Mouse (Mus musculus) retina, adult 2 months (tissue): Measurements from ENCODE around the gene Pxmp2.

Experiments
- DNase-seq: peaks from one replicate; pipeline ENCODE4 v3.0.0-alpha.2; 2012; ENCODE audit warnings: low read depth, low spot score

Gene Pxmp2

DNA sequence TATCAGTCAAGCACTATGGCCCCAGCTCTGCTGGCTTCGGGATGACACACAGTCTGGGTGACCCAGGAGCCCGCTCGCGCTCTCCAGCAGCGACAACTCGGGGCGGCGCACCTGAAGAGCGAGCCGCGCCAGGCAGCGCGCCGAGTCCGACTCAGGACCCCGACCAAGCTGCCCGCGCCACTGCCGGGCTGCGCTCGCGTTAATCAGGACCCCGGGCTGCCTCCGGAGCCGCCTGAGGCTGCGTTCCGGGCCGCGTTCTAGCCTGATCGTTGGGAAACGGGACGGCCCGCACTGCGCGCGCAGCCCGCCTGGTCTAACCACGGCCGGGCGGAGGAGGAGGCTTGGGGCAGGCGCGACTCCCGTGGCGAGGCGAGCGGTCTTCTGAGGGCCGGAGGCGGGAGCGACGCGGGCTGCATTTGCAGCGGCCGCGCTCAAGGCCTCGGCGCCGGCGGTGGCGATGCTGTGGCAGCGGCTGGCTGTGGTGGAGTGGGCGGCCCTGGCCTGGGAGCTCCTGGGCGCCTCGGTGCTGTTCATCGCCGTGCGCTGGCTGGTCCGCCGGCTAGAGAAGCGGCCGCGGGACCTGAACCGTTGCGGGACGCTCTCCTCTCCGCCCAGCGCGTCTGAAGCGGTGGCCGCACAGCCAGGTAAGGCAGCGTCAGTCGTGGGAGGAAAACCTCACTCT, 55.1 kb downstream of the Pxmp2 start, which contains the start of gene Ankle2:
TSS of gene Ankle2 (plus strand) at position 225 of the 682 bp plus-strand sequence.
- peak; percentile 76 for DNase-seq

DNA sequence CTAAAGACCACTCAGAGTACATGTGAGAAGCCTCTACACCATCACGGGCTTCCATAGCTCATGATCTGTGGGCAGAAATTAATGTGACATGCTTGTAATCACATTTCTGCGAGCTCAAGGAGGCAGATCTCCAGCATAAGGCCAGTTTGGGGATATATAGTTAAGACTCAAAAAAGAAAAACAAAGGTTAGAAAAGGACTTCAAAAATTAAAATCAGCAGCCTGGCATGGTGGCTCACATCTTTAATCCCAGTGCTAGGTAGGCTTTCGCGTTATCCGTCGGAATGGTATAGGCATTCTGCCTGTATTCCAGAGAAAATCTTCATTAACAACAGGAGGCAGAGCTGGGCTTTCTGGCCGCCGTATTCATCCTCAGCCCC, 55.6 kb downstream of the Pxmp2 start:
- no peak for DNase-seq

DNA sequence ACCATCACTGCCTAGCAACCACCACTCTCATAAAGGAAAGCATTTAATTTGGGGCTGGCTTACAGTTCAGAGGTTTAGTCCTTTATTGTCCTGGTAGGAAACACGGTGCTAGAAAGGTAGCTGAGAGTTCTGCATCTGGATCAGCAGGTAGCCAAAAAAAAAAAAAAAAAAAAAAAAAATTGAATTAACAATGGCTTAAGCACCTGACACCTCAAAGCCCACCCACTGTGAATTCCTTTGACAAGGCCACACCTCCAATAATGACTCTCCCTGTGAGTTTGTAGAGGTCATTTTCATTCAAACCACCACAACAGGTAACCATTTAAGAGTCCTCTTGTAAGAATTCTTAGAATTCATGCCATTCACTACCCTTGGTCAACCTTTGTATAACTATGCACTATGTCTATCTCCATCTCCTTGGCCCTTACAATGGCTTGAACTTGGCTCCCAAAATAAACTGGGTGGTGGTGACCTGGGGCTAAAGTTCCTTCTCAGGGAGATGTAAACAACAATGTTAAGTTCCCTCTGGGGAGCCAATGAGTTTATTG, 58.6 kb downstream of the Pxmp2 start:
- no peak for DNase-seq

DNA sequence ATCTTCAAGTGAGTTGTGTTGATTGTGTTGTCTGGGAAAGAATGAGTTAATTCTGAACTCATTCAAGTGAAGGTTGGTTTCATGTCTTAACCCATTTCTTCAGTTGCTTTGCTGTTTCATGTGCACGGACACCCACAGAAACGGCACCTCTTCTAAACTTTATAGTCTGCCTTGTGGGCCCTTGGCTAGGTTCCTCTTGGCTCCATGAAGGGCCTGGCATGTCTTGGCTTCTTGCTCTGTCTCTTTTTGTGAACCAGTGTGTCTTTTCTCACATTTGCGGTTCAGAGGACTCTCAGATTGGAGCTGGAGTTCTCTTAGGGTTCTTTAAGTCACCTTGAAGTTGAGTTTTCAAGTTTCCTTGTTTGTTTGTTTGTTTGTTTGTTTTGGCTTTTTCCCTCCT, 60.9 kb downstream of the Pxmp2 start:
- DNase-seq, result no peak
